In the genomic region with DNA sequence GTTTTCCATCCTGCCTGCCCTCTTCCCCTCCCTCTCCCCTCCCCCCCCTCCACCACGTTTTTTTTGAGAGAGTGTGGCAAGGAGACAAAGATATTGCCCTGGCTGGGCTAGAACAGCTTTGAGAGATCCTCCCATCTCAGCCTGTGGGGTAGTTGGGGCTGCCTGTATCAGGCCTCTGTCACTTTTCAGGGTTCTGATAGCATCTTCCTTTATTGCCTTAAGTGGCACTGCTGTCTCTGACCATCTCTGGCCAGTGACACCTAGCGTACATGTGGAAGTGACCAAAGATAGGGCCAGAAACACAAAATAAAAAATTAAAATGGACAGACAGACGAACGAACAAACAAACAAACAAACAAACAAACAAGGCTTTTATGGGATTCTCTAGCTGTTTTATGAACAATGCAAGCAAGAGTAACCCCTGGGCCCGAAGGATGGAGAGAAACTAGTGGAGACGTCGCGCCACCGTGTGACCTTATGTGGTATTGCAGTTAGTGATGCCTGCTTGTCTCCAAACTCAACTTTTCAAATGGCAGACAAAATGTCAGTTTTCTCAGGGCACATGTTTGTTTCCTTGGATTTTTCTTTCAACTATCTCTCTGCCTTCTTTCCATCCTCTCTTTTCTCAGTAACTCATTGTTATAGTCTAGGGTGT, we compare ENCODE assay signal across 9 mouse cellular contexts. TPM values are rescaled to one million over a fixed set of nuclear protein-coding genes. Genes with fewer than 3 reads are reported as not detected.
A peak's percentile ranks its signal among the peaks of the same experiment; 100 is the strongest.
DNase-seq lines count a peak whose midpoint lies in the region; ATAC-seq and TF ChIP-seq lines count a peak whose summit lies in the region.
"Had no signal": no experiment of that assay in that cellular context is flagged by ENCODE, and none has a peak within 500 bp of the region (broad histone marks: within the 10 kb centered on the region; RNA-seq: fewer than 3 reads in every experiment).

No protein-coding gene starts in this region.

- no peak for TF ChIP-seq EP300 in heart, postnatal 0 days (IDR thresholded peaks at IDR 0.05; ENCODE audit: low read depth)
- no peak for TF ChIP-seq EP300 in lung, postnatal 0 days (IDR thresholded peaks at IDR 0.05)

- peak; percentile 94 for TF ChIP-seq CTCF in heart, postnatal 0 days (IDR thresholded peaks at IDR 0.05; ENCODE audit: low read depth)
- peak; percentile 98 for TF ChIP-seq CTCF in layer of hippocampus, adult 2 months (conservative IDR thresholded peaks at IDR 0.05)
- TF ChIP-seq CTCF in lung, postnatal 0 days (IDR thresholded peaks at IDR 0.05): peak; percentile 94

- WGBS in forebrain, embryonic 11.5 days: 13% methylated on average over 9 of the region's 9 CpGs
- WGBS in heart, postnatal 0 days: 9% methylated on average over 9 of the region's 9 CpGs
- 10% methylated on average over 9 of the region's 9 CpGs for WGBS in lung, postnatal 0 days

- H3K9ac ChIP-seq in ES-E14 (ENCODE audit: insufficient read depth, low read depth, low read length, poor library complexity, severe bottlenecking): no peak overlapping the region
- no peak overlapping the region for H3K9ac ChIP-seq in forebrain, embryonic 11.5 days (ENCODE audit: low read length)
- no peak overlapping the region for H3K9ac ChIP-seq in heart, postnatal 0 days (replicated peaks; ENCODE audit: low read depth, low read length)
- H3K9ac ChIP-seq in lung, postnatal 0 days (replicated peaks; ENCODE audit: low read depth): no peak overlapping the region
- H3K9ac ChIP-seq: liver, embryonic 15.5 days had no signal

- in situ Hi-C loops in ES-E14 (cut with MboI; ENCODE audit: low sequenced_read_pairs in 2 of 2, unreplicated experiment in 2 of 2): no loop called here

- DNase-seq in ES-E14 (ENCODE audit: low read depth, low spot score): peak; percentile 63
- DNase-seq in brain, embryonic 18.5 days (ENCODE audit: low read depth, low spot score): peak; percentile 51
- peak; percentile 89 for DNase-seq in forebrain, embryonic 11.5 days (ENCODE audit: low spot score)
- DNase-seq in heart, postnatal 0 days (ENCODE audit: low spot score): peak; percentile 80
- DNase-seq in layer of hippocampus, adult 2 months (ENCODE audit: low spot score in 2 of 2): peak; percentile 76 to 85
- peak; percentile 82 for DNase-seq in lung, postnatal 0 days (ENCODE audit: low spot score)
- DNase-seq in retina, postnatal 7 days (ENCODE audit: low read depth, low spot score): peak; percentile 68
- peak; percentile 63 for DNase-seq in urinary bladder, postnatal 25 days (ENCODE audit: low spot score)

- ATAC-seq in forebrain, embryonic 11.5 days (replicated peaks; ENCODE audit: low FRiP score): 0 out of 2 replicates have a peak, but pooled peaks have one; percentile 17
- ATAC-seq in heart, postnatal 0 days (ENCODE audit: insufficient read depth, low read depth): peak; percentile 33; the same call in 1 of the 2 replicates
- peak; percentile 50; the same call in 1 of the 2 replicates for ATAC-seq in lung, postnatal 0 days

- H3K4me1 ChIP-seq in ES-E14 (ENCODE audit: control insufficient read depth in 2 of 2, insufficient read depth in 2 of 2, low read length in 2 of 2, poor library complexity in 1 of 2): no peaks in the 10 kb centered on the region
- no peaks in the 10 kb centered on the region for H3K4me1 ChIP-seq in forebrain, embryonic 11.5 days (replicated peaks; ENCODE audit: control insufficient read depth, insufficient read depth, low read length)
- H3K4me1 ChIP-seq in heart, postnatal 0 days (ENCODE audit: control insufficient read depth, insufficient read depth): no peaks in the 10 kb centered on the region
- H3K4me1 ChIP-seq in lung, postnatal 0 days (ENCODE audit: insufficient read depth, low read depth, low read length): no peaks in the 10 kb centered on the region
- H3K4me1 ChIP-seq: liver, embryonic 15.5 days had no signal

- no peaks in the 10 kb centered on the region for H3K27me3 ChIP-seq in forebrain, embryonic 11.5 days (ENCODE audit: control insufficient read depth, insufficient read depth, low read length)
- H3K27me3 ChIP-seq in heart, postnatal 0 days (ENCODE audit: control insufficient read depth, insufficient read depth, low read length): no peaks in the 10 kb centered on the region
- no peaks in the 10 kb centered on the region for H3K27me3 ChIP-seq in lung, postnatal 0 days (replicated peaks; ENCODE audit: insufficient read depth, low read length)

- no peaks in the 10 kb centered on the region for H3K9me3 ChIP-seq in ES-E14 (ENCODE audit: control insufficient read depth, insufficient read depth, low read depth, low read length)
- no peaks in the 10 kb centered on the region for H3K9me3 ChIP-seq in forebrain, embryonic 11.5 days (ENCODE audit: control insufficient read depth, low read length)
- no peaks in the 10 kb centered on the region for H3K9me3 ChIP-seq in heart, postnatal 0 days (replicated peaks; ENCODE audit: control insufficient read depth, low read length)
- no peaks in the 10 kb centered on the region for H3K9me3 ChIP-seq in lung, postnatal 0 days (ENCODE audit: low read length)
- H3K9me3 ChIP-seq: liver, embryonic 15.5 days had no signal

- H3K27ac ChIP-seq in ES-E14 (ENCODE audit: insufficient read depth, low read depth, low read length, poor library complexity, severe bottlenecking): no peak overlapping the region
- H3K27ac ChIP-seq in forebrain, embryonic 11.5 days (ENCODE audit: low read depth, low read length): no peak overlapping the region
- H3K27ac ChIP-seq in heart, postnatal 0 days (ENCODE audit: low read depth): no peak overlapping the region
- peak overlapping the region; percentile 65; the same call in 1 of the 2 replicates for H3K27ac ChIP-seq in layer of hippocampus, adult 2 months
- H3K27ac ChIP-seq in lung, postnatal 0 days (ENCODE audit: low read length): no peak overlapping the region
- H3K27ac ChIP-seq: liver, embryonic 15.5 days had no signal

- H3K4me2 ChIP-seq in forebrain, embryonic 11.5 days (ENCODE audit: low read depth, low read length, severe bottlenecking): no peak overlapping the region
- no peak overlapping the region for H3K4me2 ChIP-seq in heart, postnatal 0 days (ENCODE audit: low read depth, low read length)
- no peak overlapping the region for H3K4me2 ChIP-seq in lung, postnatal 0 days (replicated peaks; ENCODE audit: low read depth, low read length)
- H3K4me2 ChIP-seq: liver, embryonic 15.5 days had no signal

- no peak overlapping the region for H3K4me3 ChIP-seq in ES-E14 (ENCODE audit: insufficient read depth in 1 of 2, low read depth in 1 of 2, low read length in 2 of 2, poor library complexity in 1 of 2, severe bottlenecking in 1 of 2)
- H3K4me3 ChIP-seq in forebrain, embryonic 11.5 days (ENCODE audit: low read depth, low read length): no peak overlapping the region
- H3K4me3 ChIP-seq in heart, postnatal 0 days (ENCODE audit: low read depth, low read length): no peak overlapping the region
- H3K4me3 ChIP-seq in layer of hippocampus, adult 2 months: no peak overlapping the region
- no peak overlapping the region for H3K4me3 ChIP-seq in lung, postnatal 0 days (ENCODE audit: low read depth, low read length)
- H3K4me3 ChIP-seq: liver, embryonic 15.5 days had no signal

- no peaks in the 10 kb centered on the region for H3K36me3 ChIP-seq in ES-E14 (ENCODE audit: control insufficient read depth, insufficient read depth, low read length, poor library complexity, severe bottlenecking)
- no peaks in the 10 kb centered on the region for H3K36me3 ChIP-seq in forebrain, embryonic 11.5 days (ENCODE audit: control insufficient read depth, insufficient read depth, low read length)
- no peaks in the 10 kb centered on the region for H3K36me3 ChIP-seq in heart, postnatal 0 days (replicated peaks; ENCODE audit: control insufficient read depth, insufficient read depth, low read length)
- no peaks in the 10 kb centered on the region for H3K36me3 ChIP-seq in lung, postnatal 0 days (ENCODE audit: insufficient read depth, low read length)
- H3K36me3 ChIP-seq: liver, embryonic 15.5 days had no signal

TF ChIP-seq in ES-E14, 5 proteins besides CTCF, POLR2A, EP300 and RAD21:
- TF ChIP-seq ZC3H11A (IDR thresholded peaks at IDR 0.05; ENCODE audit: borderline replicate concordance, low read depth, low read length) (peak; percentile 59; the same call in 1 of the 2 replicates), CHD2 (IDR thresholded peaks at IDR 0.05; ENCODE audit: low read depth, low read length) (no peak), ZNF384 (IDR thresholded peaks at IDR 0.05; ENCODE audit: low read depth, low read length) (no peak)
TF ChIP-seq in ES-E14: peak in this region for 1.

RNA-seq across cellular contexts. Expression of a gene that starts 50.7 kb away (rescaled TPM):
- total RNA-seq in ES-E14 (2012; rRNA removed): 7.2 and 8.3 TPM in 2 replicates
- polyA plus RNA-seq in forebrain, embryonic 11.5 days (2014; fragmentation: Nextera tagmentation; extraction: Ambion mirVana): 8.4 and 8.7 TPM in 2 replicates
- total RNA-seq in heart, postnatal 0 days (2014; rRNA removed; ENCODE audit: low replicate concordance): 42.9 and 71.1 TPM in 2 replicates
- 21.3 and 23.4 TPM in 2 replicates for polyA plus RNA-seq in heart, postnatal 0 days (2015; fragmentation: Nextera tagmentation; extraction: Ambion mirVana)
- 1 to 10 TPM; 5.1 TPM for total RNA-seq in layer of hippocampus, adult 2 months (2021)
- polyA plus RNA-seq in lung, postnatal 0 days (2015; fragmentation: Nextera tagmentation; extraction: Ambion mirVana): 53.8 and 92.9 TPM in 2 replicates
